Mouse (Mus musculus) kidney, embryonic 15.5 days (tissue): Measurements from ENCODE around the gene Gm14403. TPM values are rescaled to one million over a fixed set of nuclear protein-coding genes. Genes with fewer than 3 reads are reported as not detected.
"Not testable (repeated sequence)": the region's sequence is repeated elsewhere in the genome, so short reads cannot be mapped to it uniquely, and the experiment has no call there.

Source experiments
- ATAC-seq: fragments of 200-750 bp; cut with Nextera tagmentation; replicated peaks from 2 replicates; pipeline ENCODE4 v1.8.0; 2017; ENCODE audit warnings: moderate TSS enrichment; ENCODE audit not compliant: low FRiP score
- H3K27ac ChIP-seq: fragments of 300-500 bp; sonication (generic); 2 replicates; pipeline ENCODE4 v1.5.1; 2015; ENCODE audit warnings: mild to moderate bottlenecking, inconsistent platforms
- H3K27me3 ChIP-seq: fragments of 300-500 bp; sonication (generic); 2 replicates; pipeline ENCODE4 v1.6.1; 2015; ENCODE audit warnings: inconsistent platforms
- H3K36me3 ChIP-seq: fragments of 300-500 bp; sonication (generic); 2 replicates; pipeline ENCODE4 v1.6.1; 2015; ENCODE audit warnings: inconsistent platforms
- H3K4me1 ChIP-seq: fragments of 300-500 bp; sonication (generic); 2 replicates; pipeline ENCODE4 v1.6.1; 2015; ENCODE audit warnings: inconsistent platforms
- H3K4me2 ChIP-seq: fragments of 300-500 bp; sonication (generic); 2 replicates; pipeline ENCODE4 v1.6.1; 2015; ENCODE audit warnings: moderate library complexity, mild to moderate bottlenecking, inconsistent platforms
- H3K4me3 ChIP-seq: fragments of 300-500 bp; sonication (generic); replicated peaks from 2 replicates; pipeline ENCODE4 v1.5.1; 2015; ENCODE audit warnings: mild to moderate bottlenecking, inconsistent platforms
- H3K9ac ChIP-seq: fragments of 300-500 bp; sonication (generic); 2 replicates; pipeline ENCODE4 v1.6.1; 2015; ENCODE audit warnings: mild to moderate bottlenecking, inconsistent platforms
- H3K9me3 ChIP-seq: fragments of 300-500 bp; sonication (generic); replicated peaks from 2 replicates; pipeline ENCODE4 v1.6.1; 2016; ENCODE audit warnings: inconsistent platforms
- WGBS: fragments of 180-500 bp; shearing (Covaris S2); methylation state at CpG from one replicate; pipeline ENCODE4 v1.1.7; 2015; ENCODE audit warnings: mixed read lengths; 5-methylcytosine and 5-hydroxymethylcytosine counted together
- polyA plus RNA-seq: library from polyadenylated mRNA; unstranded; fragments of >200 nt; fragmentation: Nextera tagmentation; extraction: Ambion mirVana; gene quantifications from 2 replicates; pipeline ENCODE4 v1.2.1, GENCODE M21; 2015

The Gm14403 gene
- polyA plus RNA-seq = 6.5 and 9.1 TPM in 2 replicates

GRCm38 (mm10) chr2:177498067-177498466 is at the start of gene Gm14403:
Gene Gm14403 (plus strand): TSS chr2:177498215.
- H3K36me3 ChIP-seq, ATAC-seq, H3K9me3 ChIP-seq, H3K27ac ChIP-seq, H3K4me1 ChIP-seq, H3K27me3 ChIP-seq: not testable (repeated sequence)
- WGBS = 12% methylated on average over 7 of the region's 7 CpGs
- H3K9ac ChIP-seq = 0 out of 2 replicates have a peak within 1 kb of the TSS, but pooled peaks have one; percentile 31
- H3K4me2 ChIP-seq = peak within 1 kb of the TSS; percentile 56
- peak within 1 kb of the TSS; percentile 46 for H3K4me3 ChIP-seq

DNA sequence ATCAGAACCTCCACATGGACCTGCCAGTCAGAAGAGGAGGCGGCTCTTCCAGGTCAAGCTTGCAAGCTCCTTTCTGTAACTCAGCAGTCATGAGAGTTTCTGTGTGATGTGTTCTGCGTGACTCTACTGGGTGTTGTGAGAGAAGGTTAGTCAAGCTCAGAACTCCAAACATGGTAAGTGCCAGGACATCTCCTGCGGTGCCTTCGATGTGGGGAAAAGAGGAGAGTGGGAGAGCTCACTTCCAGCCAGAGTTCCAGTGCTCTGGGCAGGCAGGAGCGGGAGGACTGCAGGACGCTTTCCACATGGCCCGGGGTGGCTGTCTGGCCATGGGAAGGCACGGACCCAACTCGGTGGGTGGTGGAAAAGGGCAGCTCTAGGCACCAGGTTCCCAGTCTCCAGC is 33.3 kb upstream of the Gm14403 start, which contains the start of gene Zfp970:
TSS of gene Zfp970 (plus strand) at position 58 of the 400 bp plus-strand sequence.
- H3K36me3 ChIP-seq, ATAC-seq, H3K9me3 ChIP-seq, H3K4me1 ChIP-seq, H3K27me3 ChIP-seq: not testable (repeated sequence)
- Histone ChIP-seq H3K4me2 (peak within 1 kb of the TSS; percentile 53), H3K27ac (0 out of 2 replicates have a peak within 1 kb of the TSS, but pooled peaks have one; percentile 58), H3K9ac (0 out of 2 replicates have a peak within 1 kb of the TSS, but pooled peaks have one; percentile 10), H3K4me3 (peak within 1 kb of the TSS; percentile 48)
- 7% methylated on average over 8 of the region's 9 CpGs for WGBS

DNA sequence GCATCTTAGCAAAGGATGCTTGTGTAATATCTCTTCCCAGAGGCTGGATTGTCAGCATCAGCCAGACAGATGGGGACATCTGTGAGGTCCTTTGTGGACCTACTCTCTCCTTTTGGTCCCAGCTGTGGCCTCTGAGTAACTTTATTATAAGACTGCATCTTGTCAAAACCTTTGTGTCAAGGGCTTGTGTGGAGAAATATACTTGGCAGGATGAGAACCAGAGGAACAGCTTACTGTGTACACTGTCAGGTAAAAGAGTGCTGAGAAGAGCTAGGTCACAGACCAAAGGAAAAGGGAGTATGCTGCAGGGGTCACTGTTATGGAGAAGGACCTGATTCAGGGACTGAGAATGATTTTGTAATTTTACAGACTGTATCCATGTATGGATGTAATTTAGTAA is 29.8 kb upstream of the Gm14403 start:
- H3K36me3 ChIP-seq, H3K4me2 ChIP-seq, H3K27me3 ChIP-seq, H3K9me3 ChIP-seq, ATAC-seq, H3K27ac ChIP-seq, H3K4me3 ChIP-seq, H3K4me1 ChIP-seq, H3K9ac ChIP-seq: not testable (repeated sequence)

GRCm38 (mm10) chr2:177472261-177472660 is 25.8 kb upstream of the Gm14403 start:
- not testable (repeated sequence) for H3K27me3 ChIP-seq, H3K27ac ChIP-seq, H3K9ac ChIP-seq, H3K4me3 ChIP-seq, H3K4me1 ChIP-seq, H3K4me2 ChIP-seq, H3K9me3 ChIP-seq, H3K36me3 ChIP-seq, ATAC-seq
- WGBS = 79% methylated on average over 7 of the region's 10 CpGs

DNA sequence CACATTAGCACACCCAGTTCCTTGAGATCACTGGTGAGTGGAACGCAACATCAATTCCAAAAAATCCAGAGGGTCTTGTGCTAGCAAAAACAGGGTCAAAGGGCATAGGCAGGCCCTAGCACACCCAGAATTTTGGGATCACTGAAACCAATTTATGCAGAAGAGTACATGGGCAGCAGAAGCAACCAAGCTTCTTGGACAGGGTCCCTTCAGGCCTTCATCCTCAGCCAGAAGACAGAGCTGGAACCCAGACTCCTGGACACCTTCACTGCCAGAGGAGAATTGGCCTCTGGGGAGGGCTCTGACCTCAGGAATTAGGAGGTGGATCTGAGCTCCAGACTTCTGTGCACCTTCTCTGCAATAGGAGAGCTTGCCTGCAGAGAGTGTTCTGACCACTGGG is 16.0 kb upstream of the Gm14403 start:
- ATAC-seq, H3K9ac ChIP-seq, H3K4me3 ChIP-seq, H3K4me2 ChIP-seq, H3K27ac ChIP-seq, H3K9me3 ChIP-seq, H3K4me1 ChIP-seq, H3K36me3 ChIP-seq, H3K27me3 ChIP-seq: not testable (repeated sequence)
- WGBS = 88% methylated on average over 1 of the region's 1 CpGs

GRCm38 (mm10) chr2:177483238-177483948 is 14.6 kb upstream of the Gm14403 start:
- 91% methylated on average over 11 of the region's 11 CpGs for WGBS
- not testable (repeated sequence) for H3K9ac ChIP-seq, ATAC-seq, H3K36me3 ChIP-seq, H3K4me2 ChIP-seq, H3K27me3 ChIP-seq, H3K4me1 ChIP-seq, H3K4me3 ChIP-seq, H3K9me3 ChIP-seq, H3K27ac ChIP-seq

DNA sequence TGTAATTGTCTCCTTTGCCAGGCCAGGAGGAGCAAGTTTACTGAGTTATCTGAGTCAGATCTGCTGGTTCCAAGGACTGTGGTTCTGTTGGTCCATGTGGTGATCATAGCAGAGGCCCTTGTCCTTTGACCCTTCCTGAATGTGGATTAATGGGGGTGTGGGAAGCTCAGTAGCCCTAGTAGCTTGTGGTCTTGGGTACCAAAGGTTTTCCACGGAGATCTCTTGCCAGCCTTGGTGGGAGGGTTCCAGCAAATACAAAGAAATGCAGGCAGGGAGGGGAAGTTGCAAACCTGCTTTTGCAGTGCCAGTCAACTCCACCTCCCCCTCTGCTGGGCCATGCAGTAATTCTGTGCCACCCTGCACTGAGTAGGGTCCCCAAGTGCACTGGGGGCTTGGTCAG is 1.2 kb downstream of the Gm14403 start:
- H3K36me3 ChIP-seq, H3K4me3 ChIP-seq, H3K27me3 ChIP-seq, H3K9ac ChIP-seq, H3K4me1 ChIP-seq, H3K27ac ChIP-seq, ATAC-seq, H3K9me3 ChIP-seq: not testable (repeated sequence)
- 48% methylated on average over 1 of the region's 1 CpGs for whole genome bisulfite sequencing
- H3K4me2 ChIP-seq = 0 out of 2 replicates have a peak overlapping the region, but pooled peaks have one; percentile 21

- H3K4me1 ChIP-seq, H3K4me3 ChIP-seq, H3K9me3 ChIP-seq, H3K36me3 ChIP-seq, H3K4me2 ChIP-seq, H3K9ac ChIP-seq, ATAC-seq, H3K27ac ChIP-seq, H3K27me3 ChIP-seq: not testable (repeated sequence)
- WGBS = 97% methylated on average over 1 of the region's 1 CpGs
Measured at GRCm38 (mm10) chr2:177505211-177505719, 7.2 kb downstream of the Gm14403 start.

DNA sequence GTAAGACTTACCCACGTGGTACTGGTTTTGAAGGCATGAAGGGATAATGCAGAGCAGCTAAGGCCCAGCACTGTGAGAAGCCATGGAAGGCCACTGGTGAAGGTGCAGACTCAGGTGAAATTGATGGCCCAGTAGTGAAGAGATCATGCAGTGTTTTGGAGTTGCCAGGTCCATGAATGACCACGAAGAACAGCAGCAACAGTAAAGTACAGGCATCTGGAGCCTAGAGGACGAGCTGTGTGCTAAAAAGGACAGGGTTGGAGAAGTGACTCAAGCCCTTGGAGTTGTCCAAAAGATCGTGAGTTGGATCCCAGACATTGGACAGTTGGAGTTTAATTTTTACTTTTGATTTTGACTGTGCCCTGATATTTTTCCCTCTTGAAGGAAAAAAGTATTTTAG is 13.4 kb downstream of the Gm14403 start:
- not testable (repeated sequence) for H3K36me3 ChIP-seq, H3K27me3 ChIP-seq, H3K4me2 ChIP-seq, H3K4me1 ChIP-seq, H3K4me3 ChIP-seq, ATAC-seq, H3K9me3 ChIP-seq, H3K9ac ChIP-seq, H3K27ac ChIP-seq
- WGBS = 73% methylated on average over 4 of the region's 4 CpGs

- 87% methylated on average over 3 of the region's 3 CpGs for WGBS
- H3K27ac ChIP-seq, ATAC-seq, H3K4me2 ChIP-seq, H3K9me3 ChIP-seq, H3K4me1 ChIP-seq, H3K27me3 ChIP-seq, H3K4me3 ChIP-seq, H3K9ac ChIP-seq, H3K36me3 ChIP-seq: not testable (repeated sequence)
Measured at GRCm38 (mm10) chr2:177511972-177512371, 14.0 kb downstream of the Gm14403 start.

GRCm38 (mm10) chr2:177513991-177514479 is 16.0 kb downstream of the Gm14403 start:
- not testable (repeated sequence) for H3K9me3 ChIP-seq, H3K4me1 ChIP-seq, H3K27me3 ChIP-seq, H3K27ac ChIP-seq, H3K9ac ChIP-seq, H3K36me3 ChIP-seq, H3K4me3 ChIP-seq, ATAC-seq, H3K4me2 ChIP-seq
- 91% methylated on average over 4 of the region's 4 CpGs for WGBS

- 85% methylated on average over 9 of the region's 9 CpGs for WGBS
- not testable (repeated sequence) for H3K4me2 ChIP-seq, ATAC-seq, H3K27me3 ChIP-seq, H3K36me3 ChIP-seq, H3K4me3 ChIP-seq, H3K4me1 ChIP-seq, H3K9ac ChIP-seq, H3K27ac ChIP-seq, H3K9me3 ChIP-seq
Measured at GRCm38 (mm10) chr2:177517746-177518145, 19.7 kb downstream of the Gm14403 start.
